8 mouse cellular contexts compared by ENCODE assay signal in genomic region chr6:38874035-38874434, GRCm38 (mm10). TPM values are rescaled to one million over a fixed set of nuclear protein-coding genes. Genes with fewer than 3 reads are reported as not detected.
DNase-seq lines count a peak whose midpoint lies in the region; ATAC-seq and TF ChIP-seq lines count a peak whose summit lies in the region.

No protein-coding gene starts in this region.

- H3K4me3 ChIP-seq in forebrain, postnatal 0 days (ENCODE audit: low read depth, low read length): peak overlapping the region; percentile 98
- peak overlapping the region; percentile 99 for H3K4me3 ChIP-seq in hindbrain, embryonic 13.5 days

- peak; percentile 71 for TF ChIP-seq CTCF in forebrain, postnatal 0 days (IDR thresholded peaks at IDR 0.05; ENCODE audit: low read depth)

- H3K36me3 ChIP-seq in forebrain, postnatal 0 days (ENCODE audit: insufficient read depth): no peaks in the 10 kb centered on the region
- H3K36me3 ChIP-seq in hindbrain, embryonic 13.5 days: 0 out of 2 replicates have a peak, but pooled peaks cover 3% of the 10 kb centered on the region

- intact Hi-C loops in heart, postnatal 25 days (cut with DNase I): loop anchor here (2.0 to 10.0 kb wide), 2 partner anchors 193 to 339 kb away; partner anchors contain the start of gene Fmc1

- under 1% methylated on average over 8 of the region's 8 CpGs for WGBS in forebrain, postnatal 0 days
- 6% methylated on average over 8 of the region's 8 CpGs for WGBS in hindbrain, embryonic 13.5 days

- H3K4me1 ChIP-seq in forebrain, postnatal 0 days (ENCODE audit: insufficient read depth): peaks cover 13% of the 10 kb centered on the region; the same call in 1 of the 2 replicates
- H3K4me1 ChIP-seq in hindbrain, embryonic 13.5 days (replicated peaks): peaks cover 52% of the 10 kb centered on the region

- H3K27ac ChIP-seq in forebrain, postnatal 0 days (ENCODE audit: low read depth, low read length): no peak overlapping the region
- H3K27ac ChIP-seq in hindbrain, embryonic 13.5 days: peak overlapping the region; percentile 98

- peak; percentile 92 for DNase-seq in heart, adult 11 months
- DNase-seq in heart, postnatal 25 days (ENCODE audit: low spot score): no peak
- peak; percentile 73 for DNase-seq in cerebellum, adult 9-10 months
- DNase-seq in forebrain, postnatal 0 days: peak; percentile 83
- DNase-seq in layer of hippocampus, postnatal 14 days (ENCODE audit: low spot score in 2 of 2): peak; percentile 71 to 80
- DNase-seq in lung, postnatal 14 days: peak; percentile 76
- DNase-seq in right cerebral cortex, postnatal 10 days (ENCODE audit: low spot score in 2 of 2): peak; percentile 68 to 79

- H3K27me3 ChIP-seq in forebrain, postnatal 0 days (ENCODE audit: insufficient read depth, low read length): no peaks in the 10 kb centered on the region
- H3K27me3 ChIP-seq in hindbrain, embryonic 13.5 days: 0 out of 2 replicates have a peak, but pooled peaks cover 5% of the 10 kb centered on the region

- H3K9me3 ChIP-seq in forebrain, postnatal 0 days (ENCODE audit: low read length): no peaks in the 10 kb centered on the region
- H3K9me3 ChIP-seq in hindbrain, embryonic 13.5 days: no peaks in the 10 kb centered on the region

- ATAC-seq in forebrain, postnatal 0 days: peak; percentile 16; the same call in 1 of the 2 replicates
- ATAC-seq in hindbrain, embryonic 13.5 days (ENCODE audit: low FRiP score): no peak

- H3K9ac ChIP-seq in forebrain, postnatal 0 days: peak overlapping the region; percentile 96
- peak overlapping the region; percentile 100 for H3K9ac ChIP-seq in hindbrain, embryonic 13.5 days

- peak overlapping the region; percentile 62 for H3K4me2 ChIP-seq in forebrain, postnatal 0 days (ENCODE audit: low read depth)
- peak overlapping the region; percentile 73 for H3K4me2 ChIP-seq in hindbrain, embryonic 13.5 days

RNA-seq across cellular contexts. Expression of gene Tbxas1, which starts 1.2 kb away (rescaled TPM):
- 1 to 10 TPM; 1.8 to 2.0 TPM for total RNA-seq in heart, postnatal 25 days (2021)
- total RNA-seq in forebrain, postnatal 0 days (2014; rRNA removed): 1.5 and 1.8 TPM in 2 replicates
- polyA plus RNA-seq in forebrain, postnatal 0 days (2015; fragmentation: Nextera tagmentation; extraction: Ambion mirVana): 1.9 and 2.0 TPM in 2 replicates
- 2.6 and 2.7 TPM in 2 replicates for polyA plus RNA-seq in hindbrain, embryonic 13.5 days (2015; fragmentation: Nextera tagmentation; extraction: Ambion mirVana)
- 1 to 10 TPM; 1.9 to 3.1 TPM for total RNA-seq in layer of hippocampus, postnatal 14 days (2021)

RNA-seq across cellular contexts. Expression of gene Hipk2, which starts 1.9 kb away (rescaled TPM):
- 10 to 100 TPM; 97.0 to 99.4 TPM for total RNA-seq in heart, postnatal 25 days (2021)
- 22.8 and 28.6 TPM in 2 replicates for total RNA-seq in forebrain, postnatal 0 days (2014; rRNA removed)
- polyA plus RNA-seq in forebrain, postnatal 0 days (2015; fragmentation: Nextera tagmentation; extraction: Ambion mirVana): 7.2 and 17.8 TPM in 2 replicates
- 39.6 and 42.1 TPM in 2 replicates for polyA plus RNA-seq in hindbrain, embryonic 13.5 days (2015; fragmentation: Nextera tagmentation; extraction: Ambion mirVana)
- 10 to 100 TPM; 60.4 to 62.3 TPM for total RNA-seq in layer of hippocampus, postnatal 14 days (2021)
